Mouse (Mus musculus): Measurements from ENCODE around the gene Gm45711.

Gene Gm45711

GRCm38 (mm10) chr8:104234573-104234972 lies 75.3 kb downstream of the Gm45711 start:
- DNase-seq: no peak

- no peak for DNase-seq
Measured at GRCm38 (mm10) chr8:104232919-104233318, 77.0 kb downstream of the Gm45711 start.

- DNase-seq: no peak
Measured at GRCm38 (mm10) chr8:104232039-104232438, 77.8 kb downstream of the Gm45711 start.

Data from kidney, adult 9 months (tissue).